Mouse (Mus musculus) liver, embryonic 12.5 days (tissue): ENCODE data around the gene Ccdc162. TPM values are rescaled to one million over a fixed set of nuclear protein-coding genes. Genes with fewer than 3 reads are reported as not detected.

ENCODE experiments used
- ATAC-seq: fragments of 200-750 bp; cut with Nextera tagmentation; 2 replicates; pipeline ENCODE4 v1.8.0; 2017; ENCODE audit warnings: moderate number of reproducible peaks, mild to moderate bottlenecking, moderate library complexity
- H3K27ac ChIP-seq: fragments of 300-500 bp; sonication (generic); 2 replicates; pipeline ENCODE4 v1.5.1; 2016; ENCODE audit warnings: mild to moderate bottlenecking
- H3K27me3 ChIP-seq: fragments of 300-500 bp; sonication (generic); replicated peaks from 2 replicates; pipeline ENCODE4 v1.6.1; 2016; ENCODE audit warnings: mild to moderate bottlenecking, moderate library complexity
- H3K36me3 ChIP-seq: fragments of 300-500 bp; sonication (generic); 2 replicates; pipeline ENCODE4 v1.6.1; 2016; ENCODE audit warnings: mild to moderate bottlenecking, moderate library complexity
- H3K4me1 ChIP-seq: fragments of 300-500 bp; sonication (generic); 2 replicates; pipeline ENCODE4 v1.6.1; 2016
- H3K4me2 ChIP-seq: fragments of 300-500 bp; sonication (generic); 2 replicates; pipeline ENCODE4 v1.6.1; 2016; ENCODE audit warnings: mild to moderate bottlenecking, moderate library complexity
- H3K4me3 ChIP-seq: fragments of 300-500 bp; sonication (generic); 2 replicates; pipeline ENCODE4 v1.5.1; 2016; ENCODE audit warnings: mild to moderate bottlenecking, moderate library complexity
- H3K9ac ChIP-seq: fragments of 300-500 bp; sonication (generic); 2 replicates; pipeline ENCODE4 v1.6.1; 2016; ENCODE audit warnings: mild to moderate bottlenecking, moderate library complexity
- H3K9me3 ChIP-seq: fragments of 300-500 bp; sonication (generic); replicated peaks from 2 replicates; pipeline ENCODE4 v1.6.1; 2016; ENCODE audit warnings: mild to moderate bottlenecking, moderate library complexity
- WGBS: fragments of 180-500 bp; shearing (Covaris S2); methylation state at CpG from one replicate; pipeline ENCODE4 v1.1.7; 2016; ENCODE audit not compliant: insufficient replicate concordance; 5-methylcytosine and 5-hydroxymethylcytosine counted together
- polyA plus RNA-seq: library from polyadenylated mRNA; unstranded; fragments of >200 nt; fragmentation: Nextera tagmentation; extraction: Ambion mirVana; gene quantifications from 2 replicates; pipeline ENCODE4 v1.2.1, GENCODE M21; 2016

Gene Ccdc162
- polyA plus RNA-seq, 1 experiment from 2014 or later: 0.08 TPM

GRCm38 (mm10) chr10:41611941-41612340, 104.5 kb downstream of the Ccdc162 start:
- no peak overlapping the region for H3K9ac ChIP-seq
- no peaks in the 10 kb centered on the region for H3K9me3 ChIP-seq
- 76% methylated on average over 5 of the region's 5 CpGs for WGBS
- H3K4me1 ChIP-seq: no peaks in the 10 kb centered on the region
- no peak overlapping the region for H3K4me3 ChIP-seq
- no peak overlapping the region for H3K4me2 ChIP-seq
- no peak for ATAC-seq
- H3K27ac ChIP-seq: no peak overlapping the region
- H3K36me3 ChIP-seq: no peaks in the 10 kb centered on the region
- no peaks in the 10 kb centered on the region for H3K27me3 ChIP-seq

DNA sequence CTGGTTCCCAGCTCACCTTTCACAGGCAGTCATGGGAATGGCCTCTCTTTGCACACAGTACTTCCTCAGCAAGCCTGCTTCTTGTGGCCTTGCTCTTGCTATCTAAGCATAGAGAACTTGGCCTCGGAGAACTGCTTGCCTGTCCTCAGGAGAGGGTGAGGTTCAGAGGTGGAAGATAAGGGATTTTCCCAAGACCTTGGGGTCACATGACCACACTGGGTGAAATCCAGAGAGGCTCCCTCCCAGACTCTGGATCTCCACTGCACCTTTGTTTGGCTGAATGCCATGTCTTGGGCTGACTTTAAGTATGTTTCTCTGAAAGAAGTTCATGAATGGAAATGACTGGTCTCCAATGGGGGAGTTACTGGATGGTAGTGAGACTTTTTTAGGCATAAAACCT, 107.0 kb downstream of the Ccdc162 start:
- H3K36me3 ChIP-seq: no peaks in the 10 kb centered on the region
- no peak overlapping the region for H3K4me3 ChIP-seq
- no peak for ATAC-seq
- WGBS: 32% methylated on average over 1 of the region's 1 CpGs
- H3K27me3 ChIP-seq: no peaks in the 10 kb centered on the region
- 0 out of 2 replicates have a peak, but pooled peaks cover 6% of the 10 kb centered on the region for H3K4me1 ChIP-seq
- no peak overlapping the region for H3K9ac ChIP-seq
- H3K4me2 ChIP-seq: no peak overlapping the region
- H3K27ac ChIP-seq: no peak overlapping the region
- H3K9me3 ChIP-seq: no peaks in the 10 kb centered on the region

- WGBS: 58% methylated on average over 3 of the region's 3 CpGs
- ATAC-seq: no peak
- H3K9ac ChIP-seq: no peak overlapping the region
Observed at GRCm38 (mm10) chr10:41608485-41608884, 107.9 kb downstream of the Ccdc162 start.

DNA sequence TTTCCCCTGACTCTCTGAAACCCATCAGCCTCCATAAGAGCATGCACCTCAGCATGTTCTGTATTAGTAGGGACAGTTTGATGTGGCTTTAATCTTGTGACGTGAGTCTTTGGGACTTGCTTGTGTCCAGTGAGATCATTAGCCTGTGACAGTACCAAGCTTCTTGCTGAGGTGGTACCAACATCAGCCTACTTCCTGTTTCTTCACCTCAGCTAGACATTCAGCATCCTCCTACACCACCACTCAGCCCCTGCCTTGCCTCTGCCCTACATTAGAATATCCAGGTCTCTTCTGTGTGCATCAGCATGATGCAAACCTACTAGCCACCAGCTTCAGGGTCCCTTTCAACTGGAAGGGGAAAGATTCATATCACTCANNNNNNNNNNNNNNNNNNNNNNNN, 113.8 kb downstream of the Ccdc162 start:
- no peak overlapping the region for H3K27ac ChIP-seq
- H3K4me3 ChIP-seq: no peak overlapping the region
- no peak for ATAC-seq
- no peaks in the 10 kb centered on the region for H3K9me3 ChIP-seq
- 0 out of 2 replicates have a peak, but pooled peaks cover 6% of the 10 kb centered on the region for H3K4me1 ChIP-seq
- WGBS: 56% methylated on average over 1 of the region's 1 CpGs
- no peak overlapping the region for H3K9ac ChIP-seq
- no peaks in the 10 kb centered on the region for H3K27me3 ChIP-seq
- H3K36me3 ChIP-seq: no peaks in the 10 kb centered on the region
- no peak overlapping the region for H3K4me2 ChIP-seq

More at GRCm38 (mm10) chr10:41608485-41608884, 107.9 kb downstream of the Ccdc162 start:
- Histone ChIP-seq H3K9me3 (no peaks in the 10 kb centered on the region), H3K4me3 (no peak overlapping the region), H3K4me2 (no peak overlapping the region), H3K4me1 (0 out of 2 replicates have a peak, but pooled peaks cover 6% of the 10 kb centered on the region), H3K36me3 (no peaks in the 10 kb centered on the region), H3K27me3 (no peaks in the 10 kb centered on the region), H3K27ac (no peak overlapping the region)

DNA sequence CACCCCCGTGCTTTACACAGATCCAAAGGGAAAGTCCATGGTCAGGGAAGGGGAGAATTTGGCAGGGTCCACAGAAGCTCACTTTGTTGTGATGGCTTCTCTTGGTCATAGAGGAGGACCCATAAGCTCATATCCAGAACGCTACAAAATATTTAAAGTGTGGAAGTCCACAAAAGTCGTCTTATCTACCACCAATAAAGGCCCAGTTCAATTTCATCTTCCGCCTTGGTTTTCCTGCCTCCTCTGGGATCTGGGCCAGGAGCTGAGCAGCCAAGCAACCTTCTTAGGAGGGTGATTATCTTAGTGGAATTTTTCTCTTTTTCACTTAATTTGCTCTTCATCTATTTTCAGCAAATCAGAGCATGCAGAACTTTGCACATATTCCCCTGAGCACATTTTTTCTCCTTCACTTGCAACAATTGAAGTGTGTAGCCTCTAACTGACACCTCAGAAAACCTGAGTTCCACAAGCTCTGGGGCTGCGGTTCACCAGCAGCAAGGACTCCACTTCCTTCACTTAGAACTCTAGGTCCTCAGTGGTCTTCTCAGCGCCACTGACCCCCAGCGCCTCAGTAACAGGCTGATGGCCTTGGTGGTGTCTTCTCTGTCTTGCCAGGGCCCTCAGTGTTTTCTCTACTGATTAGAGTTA, 114.4 kb downstream of the Ccdc162 start:
- Histone ChIP-seq H3K9ac (no peak overlapping the region), H3K27me3 (no peaks in the 10 kb centered on the region), H3K4me3 (no peak overlapping the region), H3K36me3 (no peaks in the 10 kb centered on the region), H3K4me1 (0 out of 2 replicates have a peak, but pooled peaks cover 6% of the 10 kb centered on the region), H3K9me3 (no peaks in the 10 kb centered on the region), H3K27ac (no peak overlapping the region), H3K4me2 (no peak overlapping the region)
- WGBS: 48% methylated on average over 7 of the region's 7 CpGs
- ATAC-seq: no peak

GRCm38 (mm10) chr10:41601302-41601701, 115.1 kb downstream of the Ccdc162 start:
- no peak overlapping the region for H3K9ac ChIP-seq
- no peak overlapping the region for H3K4me3 ChIP-seq
- no peaks in the 10 kb centered on the region for H3K36me3 ChIP-seq
- H3K4me1 ChIP-seq: 0 out of 2 replicates have a peak, but pooled peaks cover 6% of the 10 kb centered on the region
- ATAC-seq: no peak
- no peaks in the 10 kb centered on the region for H3K27me3 ChIP-seq
- H3K4me2 ChIP-seq: no peak overlapping the region
- WGBS: 56% methylated on average over 4 of the region's 4 CpGs
- H3K9me3 ChIP-seq: no peaks in the 10 kb centered on the region
- H3K27ac ChIP-seq: no peak overlapping the region

- peaks cover 9% of the 10 kb centered on the region for H3K4me1 ChIP-seq
- H3K27me3 ChIP-seq: no peaks in the 10 kb centered on the region
- no peak overlapping the region for H3K4me3 ChIP-seq
- H3K9ac ChIP-seq: no peak overlapping the region
- WGBS: 50% methylated on average over 9 of the region's 9 CpGs
- no peak overlapping the region for H3K4me2 ChIP-seq
- H3K9me3 ChIP-seq: no peaks in the 10 kb centered on the region
- no peak overlapping the region for H3K27ac ChIP-seq
- no peaks in the 10 kb centered on the region for H3K36me3 ChIP-seq
- no peak for ATAC-seq
Observed at GRCm38 (mm10) chr10:41599051-41599450, 117.4 kb downstream of the Ccdc162 start.

- 37% methylated on average over 9 of the region's 9 CpGs for WGBS
- no peak overlapping the region for H3K27ac ChIP-seq
- H3K4me3 ChIP-seq: no peak overlapping the region
- no peaks in the 10 kb centered on the region for H3K9me3 ChIP-seq
- H3K27me3 ChIP-seq: no peaks in the 10 kb centered on the region
- H3K9ac ChIP-seq: no peak overlapping the region
- H3K36me3 ChIP-seq: no peaks in the 10 kb centered on the region
- H3K4me1 ChIP-seq: peaks cover 9% of the 10 kb centered on the region
- no peak overlapping the region for H3K4me2 ChIP-seq
- ATAC-seq: no peak
Observed at GRCm38 (mm10) chr10:41598221-41598620, 118.2 kb downstream of the Ccdc162 start.

DNA sequence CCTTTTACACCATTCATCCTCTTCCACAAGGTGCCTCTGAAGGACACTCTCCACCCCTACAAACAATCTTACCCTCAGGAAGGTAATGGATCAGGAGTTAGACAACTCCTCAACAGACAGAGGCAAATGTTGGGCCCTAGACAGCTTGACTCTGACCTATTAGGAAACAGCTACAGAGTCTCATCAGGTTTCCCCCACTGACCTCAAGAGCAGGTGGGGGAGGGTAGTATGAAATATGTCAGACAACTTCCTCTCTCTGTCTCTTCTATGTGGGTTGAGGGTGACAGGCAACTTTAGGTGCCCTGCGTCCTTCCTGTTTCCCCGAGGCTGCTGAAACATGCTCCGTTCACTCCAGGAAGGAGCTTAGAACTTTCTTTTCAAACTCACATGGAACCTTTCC, 120.9 kb downstream of the Ccdc162 start:
- Histone ChIP-seq H3K4me3 (no peak overlapping the region), H3K9ac (no peak overlapping the region), H3K36me3 (no peaks in the 10 kb centered on the region), H3K9me3 (no peaks in the 10 kb centered on the region), H3K27me3 (no peaks in the 10 kb centered on the region), H3K4me1 (peaks cover 9% of the 10 kb centered on the region), H3K27ac (no peak overlapping the region), H3K4me2 (no peak overlapping the region)
- 18% methylated on average over 3 of the region's 3 CpGs for WGBS
- ATAC-seq: no peak

DNA sequence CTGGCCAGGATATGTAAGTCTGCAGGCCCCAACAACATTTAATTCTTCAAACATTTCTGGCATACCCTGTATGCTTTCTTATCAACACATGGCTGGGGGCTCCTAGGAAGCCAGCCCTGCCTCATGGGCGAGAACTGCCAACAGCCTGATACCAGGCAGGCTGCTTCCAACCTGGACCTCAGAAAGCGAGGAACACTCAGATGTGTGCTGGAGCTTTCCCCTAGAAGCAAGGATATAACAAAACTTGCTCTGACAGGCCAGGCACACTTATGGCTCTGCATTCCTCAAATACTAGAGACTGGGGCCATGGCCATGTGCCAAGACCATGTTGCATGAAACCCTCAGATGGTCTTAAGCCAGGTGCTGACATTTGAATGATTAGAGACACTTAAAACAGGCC, 121.5 kb downstream of the Ccdc162 start:
- peaks cover 9% of the 10 kb centered on the region for H3K4me1 ChIP-seq
- H3K9ac ChIP-seq: no peak overlapping the region
- H3K36me3 ChIP-seq: no peaks in the 10 kb centered on the region
- no peaks in the 10 kb centered on the region for H3K27me3 ChIP-seq
- ATAC-seq: no peak
- H3K9me3 ChIP-seq: no peaks in the 10 kb centered on the region
- 46% methylated on average over 2 of the region's 2 CpGs for WGBS
- H3K4me3 ChIP-seq: no peak overlapping the region
- no peak overlapping the region for H3K4me2 ChIP-seq
- H3K27ac ChIP-seq: 0 out of 2 replicates have a peak overlapping the region, but pooled peaks have one; percentile 37

- Histone ChIP-seq H3K4me2 (no peak overlapping the region), H3K4me3 (no peak overlapping the region), H3K27ac (no peak overlapping the region), H3K9me3 (no peaks in the 10 kb centered on the region), H3K4me1 (peaks cover 9% of the 10 kb centered on the region), H3K27me3 (no peaks in the 10 kb centered on the region), H3K36me3 (no peaks in the 10 kb centered on the region), H3K9ac (no peak overlapping the region)
- WGBS: 54% methylated on average over 8 of the region's 8 CpGs
- no peak for ATAC-seq
Observed at GRCm38 (mm10) chr10:41594433-41594832, 122.0 kb downstream of the Ccdc162 start.

- Histone ChIP-seq H3K27me3 (no peaks in the 10 kb centered on the region; the same call in 1 of the 2 replicates), H3K4me3 (no peak overlapping the region), H3K27ac (no peak overlapping the region), H3K4me1 (no peaks in the 10 kb centered on the region), H3K9me3 (no peaks in the 10 kb centered on the region), H3K9ac (no peak overlapping the region), H3K4me2 (no peak overlapping the region), H3K36me3 (no peaks in the 10 kb centered on the region)
- ATAC-seq: no peak
- 67% methylated on average over 2 of the region's 2 CpGs for WGBS
Observed at GRCm38 (mm10) chr10:41588616-41589015, 127.8 kb downstream of the Ccdc162 start.
